Mouse (Mus musculus) thymus, postnatal 0 days (tissue): Measurements from ENCODE around the gene Slco3a1. TPM values are rescaled to one million over a fixed set of nuclear protein-coding genes. Genes with fewer than 3 reads are reported as not detected.

Experiments
- DNase-seq: peaks from one replicate; pipeline ENCODE4 v3.0.0-alpha.2; 2015; ENCODE audit warnings: low spot score
- microRNA-seq: library from miRNA; unstranded; fragments of <30 nt; microRNA quantifications from one replicate; pipeline ENCODE4, GENCODE M21; 2016; ENCODE audit warnings: borderline number of aligned reads
- polyA plus RNA-seq: library from polyadenylated mRNA; unstranded; fragments of >200 nt; fragmentation: Nextera tagmentation; extraction: Ambion mirVana; gene quantifications from 2 replicates; pipeline ENCODE4 v1.2.1, GENCODE M21; 2015

Slco3a1 gene
- polyA plus RNA-seq, 1 experiment from 2014 or later: 11.0 TPM

DNA sequence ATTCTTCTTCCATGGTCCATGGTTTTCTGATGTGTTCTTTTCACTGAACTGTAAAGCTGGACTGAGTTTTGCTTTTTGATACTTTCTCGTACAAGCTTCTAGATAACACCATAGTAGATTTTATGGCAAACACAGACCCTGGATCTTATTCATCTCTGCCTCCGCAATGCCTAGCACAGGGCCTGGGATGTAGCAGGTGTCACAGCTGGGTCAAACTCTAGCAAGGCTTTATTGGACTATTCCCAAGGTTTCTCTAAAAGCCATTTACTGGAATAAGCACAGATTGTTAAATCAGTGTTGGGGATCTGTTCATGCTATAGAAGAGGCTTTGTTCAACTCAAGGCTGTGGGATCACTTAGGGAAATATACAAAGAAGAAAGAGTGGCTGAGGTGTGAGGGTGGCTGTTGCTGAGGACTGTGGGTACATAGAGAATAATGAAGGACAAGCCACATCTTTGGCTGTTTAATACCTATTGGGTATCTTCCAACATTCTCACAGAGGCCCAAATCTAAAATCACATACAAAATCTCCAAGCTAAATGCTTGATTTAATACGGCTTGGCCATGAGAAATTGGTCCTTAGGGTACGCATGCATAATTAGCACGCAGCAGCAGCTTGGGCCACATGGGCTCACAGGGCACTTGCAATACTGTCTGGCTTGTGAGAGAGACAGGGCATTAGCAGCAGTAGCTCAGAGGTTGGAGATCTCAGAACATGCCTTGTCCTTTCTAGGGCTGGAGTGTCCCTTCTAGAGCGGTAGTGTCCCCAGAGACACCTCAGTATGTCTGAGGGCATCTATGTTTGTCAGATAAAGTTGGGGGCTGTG is 241.1 kb downstream of the Slco3a1 start:
- no peak for DNase-seq

DNA sequence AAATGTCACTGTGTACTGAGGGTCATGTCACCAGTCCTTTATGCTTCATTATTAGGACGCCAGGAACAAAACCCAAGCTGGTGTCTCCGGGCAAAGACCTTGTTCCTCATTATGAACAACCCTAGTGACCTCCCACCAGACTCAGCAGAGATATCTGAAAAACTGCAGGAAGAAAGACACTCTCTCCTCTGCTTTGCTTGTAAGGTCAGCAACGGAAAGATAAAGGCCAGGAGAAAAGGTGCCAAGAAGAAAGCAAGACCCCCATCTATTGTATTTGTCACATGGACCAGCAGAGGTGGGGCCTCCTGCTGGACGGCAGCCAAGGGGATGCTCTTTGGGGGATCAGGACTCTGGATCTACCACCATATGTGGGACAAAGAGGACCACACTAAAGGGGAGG is 243.0 kb downstream of the Slco3a1 start:
- no peak for DNase-seq

- DNase-seq: no peak
Measured at GRCm38 (mm10) chr7:74303611-74304300, 250.8 kb downstream of the Slco3a1 start.

- no peak for DNase-seq
Measured at GRCm38 (mm10) chr7:74303081-74303480, 251.5 kb downstream of the Slco3a1 start.

- no peak for DNase-seq
Measured at GRCm38 (mm10) chr7:74286531-74286930, 268.0 kb downstream of the Slco3a1 start.

DNA sequence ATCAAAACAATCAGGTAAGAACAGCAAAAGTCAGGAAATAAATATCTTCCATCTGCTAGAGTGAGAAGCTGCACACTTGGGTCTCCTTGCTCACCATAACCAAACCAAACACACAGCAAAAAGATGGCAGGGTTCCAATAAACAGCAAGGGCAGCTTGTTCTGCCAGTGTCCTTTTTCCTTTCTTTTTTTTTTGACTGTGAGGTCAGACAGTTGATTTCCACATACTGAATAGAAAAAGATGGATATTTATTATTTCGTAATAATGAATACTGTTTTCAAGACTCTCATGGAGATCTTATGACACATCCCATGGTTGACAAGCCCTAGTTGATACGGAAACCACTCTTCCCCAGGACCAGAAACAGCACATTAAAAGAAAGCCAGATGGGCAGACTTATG is 274.2 kb downstream of the Slco3a1 start:
- no peak for DNase-seq

DNA sequence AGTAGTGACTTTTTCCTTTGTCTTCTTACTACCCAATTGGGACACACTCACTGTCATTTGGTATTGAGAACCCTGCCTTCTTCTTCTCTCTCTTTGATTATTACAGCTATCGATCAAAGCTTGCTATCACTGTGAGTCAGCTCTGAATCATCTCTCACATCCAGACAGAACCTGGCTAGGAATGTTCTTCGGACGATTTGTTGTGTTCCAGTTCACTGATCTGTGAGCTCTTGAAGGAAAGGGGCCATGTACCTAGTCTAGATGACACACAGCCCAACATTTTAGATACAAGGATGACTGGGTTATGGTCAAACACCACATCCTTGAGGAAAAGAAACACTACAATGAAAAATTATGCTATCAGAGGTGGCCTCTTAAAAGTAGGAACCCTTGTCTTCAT is 275.2 kb downstream of the Slco3a1 start:
- no peak for DNase-seq

DNA sequence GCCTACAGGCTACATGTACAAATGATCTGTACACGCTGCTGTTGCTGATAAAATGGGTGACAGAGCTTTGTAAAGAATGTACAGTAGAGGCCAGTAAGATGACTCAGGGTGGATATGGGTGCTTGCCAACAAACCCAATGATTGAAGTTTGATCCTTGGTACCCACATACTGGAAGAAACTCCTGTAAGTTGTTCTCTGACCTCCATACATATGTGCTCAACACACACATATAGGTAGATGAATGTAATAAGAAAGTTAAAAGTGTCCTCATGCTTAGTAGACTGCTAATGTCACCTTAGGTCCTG is 284.5 kb downstream of the Slco3a1 start:
- no peak for DNase-seq

DNA sequence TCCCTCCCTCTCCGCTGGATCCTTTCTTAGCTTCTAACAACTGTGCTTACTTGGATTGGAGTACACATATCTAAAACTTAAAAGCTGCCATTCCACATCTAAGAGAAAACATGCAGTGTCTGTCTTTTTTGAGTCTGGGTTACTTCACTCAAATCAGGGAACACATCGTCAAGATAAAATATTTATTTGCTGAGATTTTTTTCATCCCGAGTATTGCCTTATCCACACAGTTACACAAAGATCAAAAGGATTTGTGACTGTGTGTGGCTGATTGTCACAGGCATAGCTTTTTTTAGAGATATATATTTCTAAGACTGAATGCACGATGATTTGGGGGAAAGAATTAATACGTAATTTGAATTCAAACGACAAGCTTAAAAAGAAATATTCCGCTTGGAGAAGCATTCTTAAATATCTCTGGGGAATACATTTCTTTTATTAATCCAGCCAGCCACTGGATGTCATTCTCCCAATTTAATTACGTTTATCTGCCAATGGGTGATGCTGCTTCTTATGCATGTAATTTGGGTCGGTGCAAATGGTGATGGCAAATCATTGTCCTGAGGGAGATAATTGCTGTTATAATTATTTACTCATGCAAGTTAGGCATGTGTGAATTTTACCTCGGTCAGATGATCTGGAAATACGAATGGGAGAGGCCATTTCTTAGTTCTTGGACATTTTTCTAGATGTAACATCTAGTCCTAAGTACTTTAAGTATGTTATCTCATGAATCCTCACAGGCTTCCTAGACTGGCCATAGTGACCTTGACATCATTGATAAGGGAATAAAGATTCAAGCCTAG is 285.1 kb downstream of the Slco3a1 start:
- DNase-seq: no peak

- DNase-seq: no peak
Measured at GRCm38 (mm10) chr7:74266511-74267168, 287.9 kb downstream of the Slco3a1 start.

GRCm38 (mm10) chr7:74256291-74256690 is 298.3 kb downstream of the Slco3a1 start:
- no peak for DNase-seq

- DNase-seq: no peak
Measured at GRCm38 (mm10) chr7:74252066-74252465, 302.5 kb downstream of the Slco3a1 start.

DNA sequence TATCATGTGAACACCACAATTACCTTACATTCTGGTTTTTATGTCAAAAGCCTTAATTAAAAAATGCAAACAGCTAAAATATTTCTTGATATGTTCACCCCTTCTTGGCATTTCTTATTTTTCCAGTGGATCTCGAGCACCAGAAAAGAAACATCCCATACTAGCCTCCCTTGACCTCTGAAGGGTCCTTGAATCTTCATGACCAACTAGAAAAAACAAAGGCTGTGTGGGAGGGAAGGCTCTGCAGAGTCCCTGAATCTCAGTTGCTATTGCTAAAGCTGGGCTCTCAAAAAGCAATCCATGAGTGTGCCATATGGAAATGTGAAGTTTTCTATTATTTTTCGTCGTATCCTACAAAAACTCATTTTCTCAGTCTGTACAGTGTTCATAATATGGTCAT is 313.3 kb downstream of the Slco3a1 start:
- DNase-seq: no peak

DNA sequence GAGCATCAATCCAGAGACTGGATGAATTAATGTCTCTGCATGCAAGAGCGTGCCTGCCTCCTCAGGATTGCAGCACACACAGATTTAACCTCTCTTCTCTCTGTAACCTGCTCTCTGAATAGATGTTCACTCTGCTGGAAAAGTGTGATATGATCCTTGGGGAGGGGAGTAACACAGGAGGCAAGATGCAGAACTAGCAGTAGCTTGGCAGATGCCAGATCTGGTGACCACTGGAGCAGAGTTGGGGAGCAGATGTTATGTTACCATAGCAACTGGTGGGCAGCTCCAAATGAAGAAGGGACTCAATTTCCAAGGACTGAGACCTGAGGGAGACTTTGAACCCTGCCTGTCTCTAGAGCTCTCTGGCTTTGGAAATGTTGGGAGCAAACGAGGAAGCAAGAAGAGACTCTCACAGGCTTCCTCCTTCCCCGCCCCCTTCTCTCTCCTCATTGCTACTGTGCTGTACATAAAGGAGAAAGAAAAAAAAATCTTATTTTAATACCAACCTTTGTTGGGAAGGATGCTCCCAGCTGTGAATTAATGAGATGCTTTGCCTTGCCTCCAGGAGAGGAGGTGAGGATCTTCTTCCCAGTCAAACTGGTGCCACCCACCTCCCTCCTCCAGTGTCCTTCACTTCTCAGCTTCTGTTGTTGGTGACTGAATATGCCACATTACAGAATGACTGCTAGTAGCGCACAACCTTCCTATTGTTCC is 314.0 kb downstream of the Slco3a1 start:
- DNase-seq: no peak

Small RNA genes within 50 kb of the gene (microRNA-seq; reads per million reads assigned to microRNA genes)
- not detected for gene Gm27459
